Mouse (Mus musculus) kidney, postnatal 0 days (tissue): ENCODE data around the gene Zmiz1. TPM values are rescaled to one million over a fixed set of nuclear protein-coding genes. Genes with fewer than 3 reads are reported as not detected.

Experiments used
- ATAC-seq: fragments of 200-750 bp; cut with Nextera tagmentation; replicated peaks from 2 replicates; pipeline ENCODE4 v1.8.0; 2017; ENCODE audit warnings: low read depth, moderate number of reproducible peaks, moderate TSS enrichment, moderate library complexity; ENCODE audit not compliant: low FRiP score
- DNase-seq: peaks from one replicate; pipeline ENCODE4 v3.0.0-alpha.2; 2016; ENCODE audit warnings: low spot score
- H3K27ac ChIP-seq: fragments of 300-500 bp; sonication (generic); 2 replicates; pipeline ENCODE4 v1.5.1; 2014; ENCODE audit warnings: mild to moderate bottlenecking
- H3K27me3 ChIP-seq: fragments of 300-500 bp; sonication (generic); 2 replicates; pipeline ENCODE4 v1.6.1; 2014; ENCODE audit warnings: low read length, mixed read lengths; ENCODE audit not compliant: insufficient read depth
- H3K36me3 ChIP-seq: fragments of 300-500 bp; sonication (generic); 2 replicates; pipeline ENCODE4 v1.6.1; 2014; ENCODE audit warnings: low read length, mixed read lengths; ENCODE audit not compliant: insufficient read depth
- H3K4me1 ChIP-seq: fragments of 300-500 bp; sonication (generic); replicated peaks from 2 replicates; pipeline ENCODE4 v1.6.1; 2014; ENCODE audit warnings: antibody characterized with exemption, low read length, mixed read lengths; ENCODE audit not compliant: insufficient read depth
- H3K4me2 ChIP-seq: fragments of 300-500 bp; sonication (generic); 2 replicates; pipeline ENCODE4 v1.6.1; 2014; ENCODE audit warnings: mild to moderate bottlenecking, low read length, moderate library complexity, mixed read lengths
- H3K4me3 ChIP-seq: fragments of 300-500 bp; sonication (generic); replicated peaks from 2 replicates; pipeline ENCODE4 v1.5.1; 2014; ENCODE audit warnings: low read depth, low read length
- H3K9ac ChIP-seq: fragments of 300-500 bp; sonication (generic); 2 replicates; pipeline ENCODE4 v1.6.1; 2014; ENCODE audit warnings: low read depth, low read length
- H3K9me3 ChIP-seq: fragments of 300-500 bp; sonication (generic); replicated peaks from 2 replicates; pipeline ENCODE4 v1.6.1; 2016; ENCODE audit warnings: low read length, inconsistent platforms, mixed read lengths
- CTCF ChIP-seq: IDR thresholded peaks from 2 replicates; pipeline ENCODE4 v1.5.1; 2016; ENCODE audit warnings: antibody characterized with exemption, low read depth, mild to moderate bottlenecking, moderate library complexity
- WGBS: fragments of 180-500 bp; shearing (Covaris S2); extraction: QIAGEN DNeasy Blood & Tissue Kit; methylation state at CpG from one replicate; pipeline ENCODE4 v1.1.7; 2014; 5-methylcytosine and 5-hydroxymethylcytosine counted together
- polyA plus RNA-seq: library from polyadenylated mRNA; unstranded; fragments of >200 nt; fragmentation: Nextera tagmentation; extraction: Ambion mirVana; gene quantifications from 2 replicates; pipeline ENCODE4 v1.2.1, GENCODE M21; 2015

The Zmiz1 gene
- polyA plus RNA-seq, 1 experiment from 2014 or later, result 25.0 TPM

DNA sequence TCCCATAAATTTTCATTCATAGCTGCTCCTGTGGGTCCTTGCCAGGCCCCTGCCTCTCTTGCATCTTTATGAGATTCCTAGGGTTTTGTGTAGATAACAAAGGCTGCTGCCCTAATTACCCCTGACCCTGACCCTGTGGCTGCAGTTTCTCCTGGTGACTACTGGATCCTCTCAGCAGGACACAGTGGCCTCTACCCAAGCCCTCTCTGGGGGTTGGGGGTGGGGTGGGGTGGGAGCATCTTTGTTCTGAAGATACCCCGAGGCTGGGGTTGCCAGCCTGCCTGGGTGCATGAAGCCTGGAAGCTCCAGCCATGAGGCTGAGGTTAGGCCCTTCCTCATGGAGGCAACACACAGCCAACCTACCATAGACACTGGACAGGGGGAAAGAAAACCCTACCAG lies 4.0 kb downstream of the Zmiz1 start:
- ATAC-seq (no peak), DNase-seq (no peak)
- H3K36me3 ChIP-seq, result no peaks in the 10 kb centered on the region
- no peak overlapping the region for H3K9ac ChIP-seq
- H3K4me3 ChIP-seq, result no peak overlapping the region
- H3K4me1 ChIP-seq, result peaks cover 62% of the 10 kb centered on the region
- peak overlapping the region; percentile 73; the same call in 1 of the 2 replicates for H3K27ac ChIP-seq
- H3K4me2 ChIP-seq, result no peak overlapping the region; the same call in 1 of the 2 replicates
- TF ChIP-seq CTCF, result no peak
- H3K9me3 ChIP-seq, result no peaks in the 10 kb centered on the region
- H3K27me3 ChIP-seq, result no peaks in the 10 kb centered on the region
- WGBS, result 16% methylated on average over 1 of the region's 1 CpGs

GRCm38 (mm10) chr14:25463919-25464318 lies 4.9 kb downstream of the Zmiz1 start:
- TF ChIP-seq CTCF, result no peak
- Histone ChIP-seq H3K27me3 (no peaks in the 10 kb centered on the region), H3K4me3 (no peak overlapping the region), H3K9ac (no peak overlapping the region), H3K36me3 (0 out of 2 replicates have a peak, but pooled peaks cover 2% of the 10 kb centered on the region), H3K27ac (peak overlapping the region; percentile 73), H3K9me3 (no peaks in the 10 kb centered on the region), H3K4me2 (peak overlapping the region; percentile 17), H3K4me1 (peaks cover 66% of the 10 kb centered on the region)
- ATAC-seq (no peak), DNase-seq (peak; percentile 60)
- WGBS, result 13% methylated on average over 9 of the region's 9 CpGs

GRCm38 (mm10) chr14:25464611-25465307 lies 5.8 kb downstream of the Zmiz1 start:
- ATAC-seq (no peak; the same call in 1 of the 2 replicates), DNase-seq (peak; percentile 32)
- H3K9me3 ChIP-seq, result no peaks in the 10 kb centered on the region
- no peak overlapping the region for H3K9ac ChIP-seq
- peaks cover 74% of the 10 kb centered on the region for H3K4me1 ChIP-seq
- no peak for TF ChIP-seq CTCF
- no peak overlapping the region for H3K4me3 ChIP-seq
- no peak overlapping the region; the same call in 1 of the 2 replicates for H3K4me2 ChIP-seq
- WGBS, result 39% methylated on average over 8 of the region's 8 CpGs
- no peaks in the 10 kb centered on the region for H3K27me3 ChIP-seq
- H3K27ac ChIP-seq, result peak overlapping the region; percentile 70
- 0 out of 2 replicates have a peak, but pooled peaks cover 2% of the 10 kb centered on the region for H3K36me3 ChIP-seq

- TF ChIP-seq CTCF, result no peak
- Histone ChIP-seq H3K27ac (peak overlapping the region; percentile 70), H3K9ac (no peak overlapping the region), H3K9me3 (no peaks in the 10 kb centered on the region), H3K4me2 (0 out of 2 replicates have a peak overlapping the region, but pooled peaks have one; percentile 0), H3K4me3 (no peak overlapping the region), H3K4me1 (peaks cover 87% of the 10 kb centered on the region), H3K27me3 (no peaks in the 10 kb centered on the region), H3K36me3 (0 out of 2 replicates have a peak, but pooled peaks cover 2% of the 10 kb centered on the region)
- 57% methylated on average over 4 of the region's 4 CpGs for WGBS
- DNase-seq (peak; percentile 48), ATAC-seq (peak; percentile 29)
Measured at GRCm38 (mm10) chr14:25466361-25466760, 7.4 kb downstream of the Zmiz1 start.

GRCm38 (mm10) chr14:25467911-25468668 lies 9.1 kb downstream of the Zmiz1 start:
- WGBS, result 61% methylated on average over 10 of the region's 10 CpGs
- no peak for TF ChIP-seq CTCF
- no peak overlapping the region for H3K4me3 ChIP-seq
- H3K27me3 ChIP-seq, result no peaks in the 10 kb centered on the region
- H3K9ac ChIP-seq, result 0 out of 2 replicates have a peak overlapping the region, but pooled peaks have one; percentile 8
- H3K36me3 ChIP-seq, result 0 out of 2 replicates have a peak, but pooled peaks cover 2% of the 10 kb centered on the region
- ATAC-seq (no peak), DNase-seq (no peak)
- peak overlapping the region; percentile 68 for H3K27ac ChIP-seq
- H3K9me3 ChIP-seq, result no peaks in the 10 kb centered on the region
- H3K4me1 ChIP-seq, result peaks cover 93% of the 10 kb centered on the region
- H3K4me2 ChIP-seq, result no peak overlapping the region

GRCm38 (mm10) chr14:25468891-25469529 lies 10.0 kb downstream of the Zmiz1 start:
- no peaks in the 10 kb centered on the region for H3K9me3 ChIP-seq
- no peak overlapping the region for H3K4me2 ChIP-seq
- ATAC-seq, result no peak
- peak; percentile 22; the same call in 1 of the 2 replicates for TF ChIP-seq CTCF
- no peak overlapping the region for H3K4me3 ChIP-seq
- peak overlapping the region; percentile 68 for H3K27ac ChIP-seq
- 0 out of 2 replicates have a peak, but pooled peaks cover 2% of the 10 kb centered on the region for H3K36me3 ChIP-seq
- H3K4me1 ChIP-seq, result peaks cover 93% of the 10 kb centered on the region
- no peak overlapping the region for H3K9ac ChIP-seq
- WGBS, result 63% methylated on average over 7 of the region's 7 CpGs
- DNase-seq, result no peak
- no peaks in the 10 kb centered on the region for H3K27me3 ChIP-seq
